Mouse (Mus musculus): ENCODE data around the gene Stam.
"Not testable (repeated sequence)": the region's sequence is repeated elsewhere in the genome, so short reads cannot be mapped to it uniquely, and the experiment has no call there.

Stam gene

DNA sequence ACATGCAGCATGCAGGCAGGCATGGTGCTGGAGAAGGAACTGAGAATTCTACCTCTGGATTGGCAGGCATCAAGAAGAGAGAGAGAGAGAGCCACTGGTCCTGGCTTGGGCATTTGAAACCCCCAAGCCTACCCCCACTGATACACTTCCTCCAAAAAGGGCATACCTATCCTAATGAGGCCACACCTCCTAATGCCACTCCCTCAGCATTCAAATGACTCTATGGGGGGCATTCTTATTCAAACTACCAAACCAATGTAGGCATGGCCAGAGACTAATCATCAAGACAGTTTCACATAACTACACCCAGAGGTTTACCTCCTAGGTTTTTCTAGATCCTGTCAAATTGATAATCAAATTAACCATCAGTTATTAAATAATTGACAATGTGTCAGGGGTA, 93.8 kb downstream of the Stam start:
- in situ Hi-C loops (cut with MboI; ENCODE audit: unreplicated experiment in 2 of 2): loop anchor here (5.0 to 25.0 kb wide), 4 partner anchors 35 to 870 kb away; partner anchors contain the start of genes Arl5b (in 2 of the 2) and Cacnb2 (in 1 of the 2)

DNA sequence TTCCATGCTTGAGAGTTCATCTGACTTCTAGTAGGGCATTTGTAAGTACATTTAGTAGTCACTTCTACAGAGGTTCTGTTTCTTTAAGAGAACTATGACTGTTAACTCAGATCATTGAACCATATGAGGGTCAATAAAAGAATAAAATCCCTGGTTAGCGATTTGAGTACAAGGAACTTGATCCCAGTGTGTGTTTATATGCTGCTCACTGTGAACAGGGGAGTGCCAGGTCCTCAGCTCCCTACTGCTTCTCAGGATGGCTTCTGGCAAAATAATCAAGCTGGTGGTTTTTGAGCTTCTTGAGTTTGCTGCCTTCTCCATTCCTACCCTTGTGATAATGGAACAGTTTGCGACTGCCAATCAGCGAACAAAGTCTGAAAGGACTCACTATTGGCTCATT, 100.4 kb downstream of the Stam start, which contains the start of gene Tmem236:
Gene Tmem236, plus strand, starts transcription at position 190 of the 400 bp plus-strand sequence.
- in situ Hi-C loops (cut with MboI; ENCODE audit: unreplicated experiment in 2 of 2): loop anchor here (25.0 kb wide), 2 partner anchors 412 to 863 kb away; partner anchors contain the start of gene Arl5b (in 2 of the 2)

DNA sequence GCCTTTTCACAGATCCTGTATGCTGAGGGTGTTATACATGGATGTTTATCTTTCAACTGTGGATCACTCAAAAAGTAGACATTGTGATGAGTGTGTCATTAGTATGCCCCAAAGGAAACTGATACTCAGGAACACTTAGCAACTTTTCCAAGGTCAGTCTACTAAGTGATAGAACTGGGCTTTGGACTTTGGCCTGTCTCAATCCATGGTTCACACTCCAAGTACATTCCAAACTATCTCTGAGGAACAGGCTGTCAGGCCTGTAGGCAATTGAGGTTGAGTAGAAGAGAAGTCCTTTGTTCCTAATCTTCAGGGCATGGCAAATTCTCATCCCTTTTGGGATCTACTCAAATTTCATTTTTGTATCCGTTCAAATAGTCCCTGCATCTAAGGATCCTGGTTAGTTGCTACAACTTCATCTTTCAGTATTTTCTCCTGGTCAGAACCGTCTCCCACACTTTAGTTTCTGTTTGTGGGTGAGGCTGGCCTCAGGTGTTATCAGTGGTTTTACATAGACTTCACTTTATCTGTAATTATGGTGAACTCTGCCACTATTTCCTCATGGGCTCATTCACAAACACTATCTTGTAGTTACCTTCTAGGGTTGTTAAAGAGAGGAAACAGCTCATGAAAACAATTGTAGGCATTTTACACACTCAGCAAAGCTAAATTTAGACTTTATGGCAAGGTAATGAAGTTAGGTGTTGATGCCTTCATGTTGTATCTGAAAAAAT, 102.7 kb downstream of the Stam start:
- in situ Hi-C loops (cut with MboI; ENCODE audit: unreplicated experiment in 2 of 2): no loop called here

DNA sequence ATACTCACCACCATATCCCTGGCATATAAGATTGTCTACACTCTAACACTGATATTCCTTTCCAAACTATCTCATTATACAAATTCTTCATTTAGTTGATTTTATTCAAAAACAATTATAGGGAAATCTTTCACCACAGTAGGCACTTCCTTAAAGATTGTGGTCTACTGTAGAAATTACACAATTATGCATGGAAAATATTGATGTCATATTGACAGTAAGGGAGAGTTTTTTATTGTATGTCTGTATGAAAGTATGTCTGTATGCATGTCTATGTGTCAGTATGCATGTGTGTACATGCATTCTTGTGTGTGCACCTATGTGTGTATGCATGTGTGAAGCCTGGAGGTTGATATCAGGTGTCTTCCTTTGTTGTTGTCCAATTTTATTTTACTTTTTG, 110.5 kb downstream of the Stam start:
- in situ Hi-C loops (cut with MboI; ENCODE audit: unreplicated experiment in 2 of 2): no loop called here

DNA sequence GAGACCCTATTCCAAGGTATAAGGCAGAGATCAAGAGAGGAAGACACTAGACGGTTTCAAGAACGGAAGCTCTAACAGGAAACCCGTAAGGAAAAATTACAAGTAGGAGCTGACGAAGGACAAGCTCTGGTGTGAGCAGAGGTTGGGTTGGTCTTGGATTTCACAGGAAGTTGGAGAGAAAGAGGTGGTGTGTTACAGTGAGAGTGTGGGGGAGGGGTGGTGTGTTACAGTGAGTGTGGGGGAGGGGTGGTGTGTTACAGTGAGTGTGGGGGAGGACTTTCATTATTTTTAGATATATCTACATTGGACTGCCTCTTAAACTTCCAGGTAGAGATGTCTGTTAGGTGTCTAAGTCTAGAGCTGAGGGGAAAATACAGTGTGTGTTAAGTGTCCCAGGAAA, 116.8 kb downstream of the Stam start:
- in situ Hi-C loops (cut with MboI; ENCODE audit: unreplicated experiment in 2 of 2): no loop called here

DNA sequence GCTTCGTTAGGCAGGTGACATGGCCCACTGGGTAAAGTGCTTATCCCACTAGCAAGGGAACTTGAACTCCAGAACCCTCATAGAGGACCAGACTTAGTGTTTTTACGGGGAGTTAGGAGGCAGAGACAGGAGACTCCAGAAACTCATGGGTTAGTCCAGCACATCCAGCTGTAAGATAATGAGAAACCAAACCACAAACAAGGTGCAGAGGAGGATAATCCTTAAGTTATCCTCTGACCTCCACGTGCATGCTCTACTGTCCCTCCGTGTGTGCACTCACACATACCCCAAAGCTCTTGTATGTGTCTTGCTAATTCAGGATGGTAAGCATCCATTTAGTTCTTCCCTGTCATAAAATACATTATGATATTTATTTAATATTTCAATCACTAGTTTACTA, 117.7 kb downstream of the Stam start:
- in situ Hi-C loops (cut with MboI; ENCODE audit: unreplicated experiment in 2 of 2): no loop called here

DNA sequence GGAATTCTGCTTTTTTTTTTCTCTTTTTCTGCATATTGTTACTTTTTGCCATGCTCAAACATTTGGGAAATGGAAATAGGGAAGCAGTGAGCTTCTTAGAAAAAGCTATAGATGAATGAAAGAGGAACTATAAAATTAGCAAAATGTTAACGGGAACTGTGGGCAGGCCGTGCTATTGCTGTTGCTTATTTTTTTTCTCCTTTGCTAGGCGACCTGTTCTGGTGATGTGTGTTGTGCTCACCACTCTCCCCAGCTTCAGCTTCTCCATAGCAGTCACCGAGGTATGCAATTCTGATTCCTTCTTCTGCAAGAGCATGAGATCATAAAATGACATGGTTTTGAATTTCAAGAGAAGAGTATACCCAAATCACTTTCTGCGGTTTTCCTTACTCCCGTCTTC, 118.1 kb downstream of the Stam start:
- in situ Hi-C loops (cut with MboI; ENCODE audit: unreplicated experiment in 2 of 2): no loop called here

DNA sequence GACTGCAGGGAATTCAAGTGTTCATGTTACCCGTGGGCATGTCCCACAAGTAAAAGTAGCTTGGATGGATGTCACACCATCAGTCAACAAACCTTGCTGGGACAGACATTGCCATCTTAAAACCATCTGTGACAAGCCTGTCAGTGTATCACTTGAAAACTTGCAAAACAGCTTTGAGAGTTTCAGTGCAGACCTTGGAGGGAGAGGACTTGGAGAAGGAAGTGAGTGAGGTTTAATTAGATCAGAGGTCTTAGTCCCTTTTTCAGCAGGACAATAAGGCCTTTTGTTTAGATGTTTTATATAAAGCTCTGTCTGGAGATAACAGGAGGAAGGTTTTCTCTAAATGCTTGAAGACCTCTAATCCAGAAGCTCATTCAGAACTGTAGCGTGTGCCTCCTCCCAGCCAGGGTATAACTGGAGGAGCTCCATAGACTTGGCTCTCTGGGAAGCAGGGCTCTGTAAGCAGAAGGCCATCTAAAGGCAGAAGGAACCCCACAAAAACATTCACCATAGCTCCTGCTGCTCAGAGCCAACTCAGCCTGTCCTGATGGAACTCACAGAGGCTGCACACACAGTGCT, 124.5 kb downstream of the Stam start:
- in situ Hi-C loops (cut with MboI; ENCODE audit: unreplicated experiment in 2 of 2): not testable (repeated sequence)
